Mouse (Mus musculus) heart, adult 8-10 months (tissue): Measurements from ENCODE around the gene Lpcat3. TPM values are rescaled to one million over a fixed set of nuclear protein-coding genes. Genes with fewer than 3 reads are reported as not detected.

ENCODE experiments used
- DNase-seq: peaks from one replicate; pipeline ENCODE4 v3.0.0; 2022; ENCODE audit warnings: low spot score
- total RNA-seq, 4 experiments: library from RNA; stranded (reverse); gene quantifications; 2 replicates each; pipeline ENCODE4 v1.2.4; 2022

The Lpcat3 gene
- total RNA-seq, 4 experiments from 2014 or later, result 38.8 to 39.9 (median 39.1) TPM

GRCm38 (mm10) chr6:124704417-124704816 is 41.6 kb downstream of the Lpcat3 start:
- no peak for DNase-seq

GRCm38 (mm10) chr6:124706061-124706627 is 43.3 kb downstream of the Lpcat3 start:
- no peak for DNase-seq

- no peak for DNase-seq
These were observed 45.6 kb downstream of the Lpcat3 start for GRCm38 (mm10) chr6:124708289-124708889.

- DNase-seq, result peak; percentile 97
These were observed 49.3 kb downstream of the Lpcat3 start, which contains the start of the genes Emg1 and Phb2 for GRCm38 (mm10) chr6:124711824-124712782. TSS of gene Emg1 (minus strand) at chr6:124712178. TSS of gene Phb2 (plus strand) at chr6:124712336.

- no peak for DNase-seq
These were observed 50.1 kb downstream of the Lpcat3 start for GRCm38 (mm10) chr6:124712918-124713317.

GRCm38 (mm10) chr6:124716864-124717490 is 54.1 kb downstream of the Lpcat3 start:
- no peak for DNase-seq

GRCm38 (mm10) chr6:124717968-124718367 is 55.1 kb downstream of the Lpcat3 start:
- no peak for DNase-seq

- DNase-seq, result no peak
These were observed 55.9 kb downstream of the Lpcat3 start for GRCm38 (mm10) chr6:124718703-124719102.

- DNase-seq, result no peak
These were observed 56.6 kb downstream of the Lpcat3 start for GRCm38 (mm10) chr6:124719354-124719978.

- DNase-seq, result no peak
These were observed 58.1 kb downstream of the Lpcat3 start for GRCm38 (mm10) chr6:124720904-124721303.

- DNase-seq, result no peak
These were observed 60.1 kb downstream of the Lpcat3 start for GRCm38 (mm10) chr6:124722876-124723473.

- DNase-seq, result no peak
These were observed 60.7 kb downstream of the Lpcat3 start for GRCm38 (mm10) chr6:124723541-124723940.

GRCm38 (mm10) chr6:124724472-124724871 is 61.6 kb downstream of the Lpcat3 start:
- DNase-seq, result no peak

GRCm38 (mm10) chr6:124728621-124729020 is 65.8 kb downstream of the Lpcat3 start:
- DNase-seq, result no peak

- DNase-seq, result no peak
These were observed 67.3 kb downstream of the Lpcat3 start for GRCm38 (mm10) chr6:124729850-124730705.

GRCm38 (mm10) chr6:124731038-124731437 is 68.2 kb downstream of the Lpcat3 start:
- no peak for DNase-seq

GRCm38 (mm10) chr6:124732476-124733370 is 69.9 kb downstream of the Lpcat3 start:
- DNase-seq, result no peak

- no peak for DNase-seq
These were observed 71.6 kb downstream of the Lpcat3 start for GRCm38 (mm10) chr6:124734417-124734816.

- no peak for DNase-seq
These were observed 74.2 kb downstream of the Lpcat3 start for GRCm38 (mm10) chr6:124737040-124737439.
